Mouse (Mus musculus): ENCODE measurements around the gene Ly6g6d. TPM values are rescaled to one million over a fixed set of nuclear protein-coding genes. Genes with fewer than 3 reads are reported as not detected.
"Not testable (repeated sequence)": the region's sequence is repeated elsewhere in the genome, so short reads cannot be mapped to it uniquely, and the experiment has no call there.

Ly6g6d gene
- polyA plus RNA-seq, 1 experiment from 2014 or later = 7.0 TPM

DNA sequence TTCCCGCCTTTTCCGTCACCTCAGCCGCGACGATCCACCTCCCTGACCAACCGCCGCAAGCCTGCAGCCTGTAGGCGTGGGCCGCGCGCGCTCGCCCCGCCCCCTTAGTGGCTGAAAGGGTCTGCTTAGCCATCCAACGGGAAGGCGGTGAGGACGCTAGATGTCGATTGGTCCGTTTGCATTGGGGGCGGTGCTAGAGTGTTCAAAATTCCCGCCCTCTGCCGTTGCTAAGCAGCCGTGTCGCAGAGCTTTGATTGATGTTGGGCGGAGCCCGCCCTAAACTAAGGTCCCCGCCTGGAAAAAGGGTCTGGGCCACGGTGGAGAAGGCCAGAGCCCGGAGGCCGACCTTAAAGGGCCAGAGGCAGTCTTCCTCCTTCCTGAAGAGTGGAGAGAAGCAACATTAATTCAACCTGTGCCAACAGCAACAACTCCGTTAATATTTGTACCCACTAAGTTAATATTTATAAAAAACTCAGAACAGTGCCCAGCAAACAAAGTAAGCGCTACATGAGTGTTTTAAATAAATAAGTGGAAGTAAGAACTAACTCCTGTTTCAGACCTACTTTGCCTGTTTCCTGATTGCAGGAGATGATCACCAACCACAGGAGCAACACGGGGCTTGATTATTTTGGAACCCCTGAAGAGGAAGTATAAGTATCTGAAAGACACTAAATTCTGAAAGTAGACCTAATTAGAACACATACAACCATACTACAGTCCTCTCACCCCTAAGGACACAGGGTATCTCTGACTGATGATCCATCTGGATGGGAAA, 31.0 kb downstream of the Ly6g6d start, which contains the start of gene Msh5:
Gene Msh5, minus strand, starts transcription at position 65 of the 775 bp plus-strand sequence.
- Histone ChIP-seq H3K9me3 (ENCODE audit: control insufficient read depth, low read length) (no peaks in the 10 kb centered on the region), H3K9ac (ENCODE audit: low read length) (peak within 1 kb of the TSS; percentile 97), H3K4me2 (ENCODE audit: low read depth, low read length) (peak within 1 kb of the TSS; percentile 99), H3K27me3 (ENCODE audit: control insufficient read depth, insufficient read depth, low read depth, low read length) (no peaks in the 10 kb centered on the region), H3K27ac (ENCODE audit: low read length) (peak within 1 kb of the TSS; percentile 99), H3K4me1 (replicated peaks; ENCODE audit: control insufficient read depth, insufficient read depth, low read length) (peaks cover 38% of the 10 kb centered on the region), H3K4me3 (ENCODE audit: low read length) (peak within 1 kb of the TSS; percentile 72), H3K36me3 (ENCODE audit: control insufficient read depth, insufficient read depth, low read length) (no peaks in the 10 kb centered on the region)
- WGBS = 1% methylated on average over 33 of the region's 33 CpGs
- peak; percentile 93 for ATAC-seq (ENCODE audit: low read depth)

DNA sequence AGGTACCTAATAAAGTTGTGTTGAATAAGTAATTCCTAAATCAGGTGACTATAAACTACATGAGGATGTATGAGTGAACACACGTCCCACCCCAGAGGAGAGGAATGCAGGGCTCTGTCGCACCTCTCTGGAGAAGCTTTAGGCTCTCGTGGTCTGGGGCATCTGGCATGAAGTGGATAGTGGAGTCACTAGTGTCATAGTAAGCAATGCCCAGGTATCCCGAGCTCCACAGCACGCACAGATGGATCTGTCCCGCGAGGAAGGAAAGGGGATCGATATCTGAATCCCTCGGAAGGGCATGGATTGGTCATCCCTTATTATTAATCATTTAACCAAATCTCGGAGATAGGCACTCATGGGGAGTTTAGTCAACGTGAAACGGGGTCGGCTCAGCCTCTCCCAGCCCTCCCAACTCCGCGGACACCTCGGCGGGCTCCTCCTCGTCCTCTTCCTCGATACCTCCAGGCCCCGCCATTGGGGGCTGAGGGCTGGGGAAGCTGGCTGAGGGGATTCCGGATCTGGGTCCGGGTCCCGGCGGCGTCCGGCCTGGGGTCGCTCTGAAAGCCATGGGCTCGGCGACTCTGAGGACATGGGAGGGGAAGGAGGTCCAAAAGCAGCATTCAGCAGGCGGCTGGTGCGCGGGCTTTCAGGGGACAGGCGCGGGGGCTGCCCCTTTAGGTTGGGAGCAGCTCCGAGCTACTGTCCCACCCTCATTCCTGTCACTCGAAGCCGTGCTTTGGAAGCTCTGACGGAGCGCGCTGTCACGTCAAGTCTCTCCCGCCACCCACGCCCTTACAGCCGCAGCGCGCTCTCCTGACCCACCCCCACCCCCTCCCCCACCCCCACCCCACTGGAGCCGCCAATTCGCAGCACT, 31.8 kb downstream of the Ly6g6d start:
- H3K4me1 ChIP-seq (replicated peaks; ENCODE audit: control insufficient read depth, insufficient read depth, low read length) = peaks cover 37% of the 10 kb centered on the region

DNA sequence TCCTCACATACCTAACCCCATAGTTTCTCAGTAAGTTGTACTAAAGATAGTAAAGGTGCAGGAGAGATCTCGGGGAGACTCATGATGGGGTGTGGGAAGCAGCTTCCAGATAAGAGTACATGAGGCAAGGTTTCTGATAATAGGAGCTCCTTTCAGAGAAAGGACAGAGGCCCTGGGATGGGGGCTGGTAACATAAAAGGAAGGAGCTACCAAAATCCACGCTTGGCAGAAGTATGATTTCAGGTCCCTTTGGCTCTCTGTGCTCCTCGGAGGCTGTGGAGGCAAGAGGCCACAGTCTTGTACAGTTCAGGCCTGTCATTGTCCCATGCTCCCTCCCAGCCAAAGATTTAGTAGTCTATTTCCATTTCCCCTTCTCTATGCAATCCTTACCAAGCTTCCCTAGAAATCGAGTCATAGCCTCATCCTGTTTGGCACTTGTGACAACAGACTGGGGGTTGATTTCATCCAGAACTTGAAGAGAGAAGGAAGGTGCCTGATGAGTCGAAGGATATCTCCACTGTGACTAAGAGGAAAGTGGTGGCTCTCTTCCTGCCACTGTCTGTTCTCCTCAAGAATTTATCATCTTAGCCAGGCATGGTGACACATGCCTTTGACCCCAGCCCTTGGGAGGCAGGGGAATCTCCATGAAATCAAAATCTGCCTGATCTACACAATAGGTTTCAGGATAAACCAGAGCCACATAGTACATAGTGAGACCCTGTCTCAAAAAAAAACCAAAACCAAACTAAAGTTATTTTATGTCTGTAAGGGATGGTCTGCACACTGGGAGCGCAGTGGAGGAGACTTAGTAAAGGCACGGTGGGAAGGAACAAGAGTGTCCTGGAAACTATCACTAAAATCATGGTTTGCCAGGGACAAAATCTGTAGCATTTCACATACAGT, 32.7 kb downstream of the Ly6g6d start:
- H3K4me2 ChIP-seq (ENCODE audit: low read depth, low read length) = peak overlapping the region; percentile 99

More for the DNA sequence above, 31.8 kb downstream of the Ly6g6d start:
- no peaks in the 10 kb centered on the region for H3K9me3 ChIP-seq (ENCODE audit: control insufficient read depth, low read length)
- no peak; the same call in 1 of the 2 replicates for ATAC-seq (ENCODE audit: low read depth)
- H3K4me2 ChIP-seq (ENCODE audit: low read depth, low read length) = peak overlapping the region; percentile 99
- no peaks in the 10 kb centered on the region for H3K36me3 ChIP-seq (ENCODE audit: control insufficient read depth, insufficient read depth, low read length)
- peak overlapping the region; percentile 99 for H3K27ac ChIP-seq (ENCODE audit: low read length)
- no peaks in the 10 kb centered on the region for H3K27me3 ChIP-seq (ENCODE audit: control insufficient read depth, insufficient read depth, low read depth, low read length)
- H3K4me3 ChIP-seq (ENCODE audit: low read length) = peak overlapping the region; percentile 72
- WGBS = 2% methylated on average over 46 of the region's 48 CpGs
- peak overlapping the region; percentile 97 for H3K9ac ChIP-seq (ENCODE audit: low read length)

DNA sequence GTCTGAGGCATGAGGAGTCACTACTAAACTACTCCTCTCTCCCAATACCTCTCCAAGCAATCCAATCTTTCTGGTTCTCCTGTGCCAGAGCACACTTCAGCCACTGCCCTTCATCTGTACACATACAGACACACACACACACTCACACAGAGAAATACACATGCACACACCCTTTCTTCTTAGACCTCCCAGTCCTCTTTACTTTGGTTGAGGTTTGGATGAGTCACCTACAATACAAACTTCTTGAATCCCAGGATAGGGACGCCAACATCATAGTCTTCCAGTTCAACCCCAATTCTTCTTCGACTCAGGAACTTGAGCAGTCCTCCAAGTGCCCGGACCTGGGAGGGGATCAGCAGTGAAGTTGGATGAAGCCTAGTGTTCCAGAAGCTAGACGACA, 34.1 kb downstream of the Ly6g6d start:
- Histone ChIP-seq H3K4me1 (replicated peaks; ENCODE audit: control insufficient read depth, insufficient read depth, low read length) (peaks cover 26% of the 10 kb centered on the region), H3K9ac (ENCODE audit: low read length) (no peak overlapping the region), H3K27ac (ENCODE audit: low read length) (peak overlapping the region; percentile 11), H3K36me3 (ENCODE audit: control insufficient read depth, insufficient read depth, low read length) (no peaks in the 10 kb centered on the region), H3K27me3 (ENCODE audit: control insufficient read depth, insufficient read depth, low read depth, low read length) (no peaks in the 10 kb centered on the region), H3K9me3 (ENCODE audit: control insufficient read depth, low read length) (no peaks in the 10 kb centered on the region), H3K4me3 (ENCODE audit: low read length) (no peak overlapping the region), H3K4me2 (ENCODE audit: low read depth, low read length) (no peak overlapping the region)
- ATAC-seq (ENCODE audit: low read depth) = no peak
- WGBS = 67% methylated on average over 4 of the region's 4 CpGs

More for the DNA sequence above, 32.7 kb downstream of the Ly6g6d start:
- Histone ChIP-seq H3K9me3 (ENCODE audit: control insufficient read depth, low read length) (no peaks in the 10 kb centered on the region), H3K27ac (ENCODE audit: low read length) (peak overlapping the region; percentile 99), H3K4me3 (ENCODE audit: low read length) (peak overlapping the region; percentile 72), H3K27me3 (ENCODE audit: control insufficient read depth, insufficient read depth, low read depth, low read length) (no peaks in the 10 kb centered on the region), H3K9ac (ENCODE audit: low read length) (peak overlapping the region; percentile 97), H3K4me1 (replicated peaks; ENCODE audit: control insufficient read depth, insufficient read depth, low read length) (peaks cover 37% of the 10 kb centered on the region), H3K36me3 (ENCODE audit: control insufficient read depth, insufficient read depth, low read length) (no peaks in the 10 kb centered on the region)
- no peak for ATAC-seq (ENCODE audit: low read depth)
- WGBS = 74% methylated on average over 7 of the region's 7 CpGs

DNA sequence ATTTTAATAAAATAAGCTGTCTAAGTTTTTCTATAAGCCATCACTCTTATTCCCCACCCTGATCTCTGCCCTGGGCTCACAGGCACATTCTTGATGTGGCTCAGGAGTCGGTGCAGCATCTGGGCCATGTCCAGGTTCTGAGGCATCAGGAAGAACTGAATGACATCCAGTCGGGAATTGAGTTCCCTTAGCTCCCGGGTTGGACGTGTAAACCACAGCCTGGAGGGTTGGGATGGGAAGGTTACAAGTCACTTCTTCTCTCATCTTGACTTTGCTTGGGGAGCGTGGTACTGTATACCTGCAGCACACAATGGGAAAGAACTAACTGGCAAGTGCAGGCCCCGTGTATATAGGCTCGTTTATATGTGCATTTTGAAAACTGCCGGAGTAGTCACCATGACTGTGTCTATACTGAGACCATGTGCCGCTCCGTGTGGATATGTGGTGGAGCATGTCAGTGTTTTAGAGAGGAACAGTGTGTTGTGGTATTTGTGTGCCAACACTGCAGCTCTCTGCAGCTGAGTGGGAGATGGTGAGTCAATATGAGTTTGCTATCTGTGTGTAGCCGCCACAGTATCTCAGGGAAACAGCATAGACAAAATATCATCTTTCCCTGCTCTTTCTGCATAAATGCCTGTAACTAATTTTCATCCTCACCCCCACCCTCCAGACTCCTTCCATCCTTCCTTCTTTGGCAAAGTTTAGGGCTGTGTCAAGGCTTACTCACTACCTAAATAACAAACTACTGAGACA, 38.6 kb downstream of the Ly6g6d start:
- Histone ChIP-seq H3K27me3 (ENCODE audit: control insufficient read depth, insufficient read depth, low read depth, low read length) (no peaks in the 10 kb centered on the region), H3K27ac (ENCODE audit: low read length) (no peak overlapping the region), H3K9me3 (ENCODE audit: control insufficient read depth, low read length) (no peaks in the 10 kb centered on the region), H3K4me3 (ENCODE audit: low read length) (no peak overlapping the region), H3K36me3 (ENCODE audit: control insufficient read depth, insufficient read depth, low read length) (no peaks in the 10 kb centered on the region), H3K9ac (ENCODE audit: low read length) (no peak overlapping the region), H3K4me2 (ENCODE audit: low read depth, low read length) (no peak overlapping the region), H3K4me1 (replicated peaks; ENCODE audit: control insufficient read depth, insufficient read depth, low read length) (peaks cover 4% of the 10 kb centered on the region; the same call in 1 of the 2 replicates)
- WGBS = 80% methylated on average over 11 of the region's 11 CpGs
- ATAC-seq (ENCODE audit: low read depth) = no peak

DNA sequence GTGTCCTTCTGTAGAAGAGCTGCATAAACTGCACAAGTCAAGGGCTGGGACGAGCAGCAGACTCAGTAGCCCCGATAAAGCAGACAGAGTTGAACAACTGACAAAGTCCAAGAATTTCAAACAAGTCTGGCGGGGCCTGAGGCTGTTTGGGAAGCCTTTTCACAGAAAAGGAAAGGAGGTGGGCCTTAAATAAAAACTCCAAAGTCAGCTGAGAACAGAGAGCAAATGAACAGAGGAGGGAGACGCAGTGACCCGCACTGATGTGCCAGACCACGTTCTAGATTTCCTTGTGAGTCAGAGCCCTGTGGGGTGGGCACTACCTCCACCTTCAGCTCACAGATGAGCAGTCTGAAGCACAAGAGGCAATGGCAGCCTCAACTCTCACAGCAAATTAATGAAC, 43.0 kb downstream of the Ly6g6d start:
- WGBS = 70% methylated on average over 6 of the region's 6 CpGs
- no peak overlapping the region for H3K4me2 ChIP-seq (ENCODE audit: low read depth, low read length)
- no peak overlapping the region for H3K4me3 ChIP-seq (ENCODE audit: low read length)

DNA sequence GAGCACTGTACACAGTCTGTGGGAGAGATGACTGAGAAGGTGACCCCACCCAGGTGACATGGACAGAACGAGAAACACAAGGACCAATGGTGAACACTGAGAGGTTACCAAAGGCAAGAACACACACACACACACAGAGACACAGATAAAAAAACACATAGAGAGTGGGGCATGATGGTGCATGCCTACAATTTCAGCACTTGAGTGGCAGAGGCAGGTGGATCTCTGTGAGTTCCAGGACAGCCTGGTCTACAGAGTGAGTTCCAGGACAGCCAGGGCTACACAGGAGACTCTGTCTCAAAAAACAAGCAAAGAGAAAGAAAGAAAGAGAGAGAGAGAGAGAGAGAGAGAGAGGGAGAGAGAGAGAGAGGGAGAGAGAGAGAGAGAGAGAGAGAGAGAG, 44.2 kb downstream of the Ly6g6d start:
- H3K4me1 ChIP-seq (replicated peaks; ENCODE audit: control insufficient read depth, insufficient read depth, low read length); H3K36me3 ChIP-seq (ENCODE audit: control insufficient read depth, insufficient read depth, low read length); H3K27me3 ChIP-seq (ENCODE audit: control insufficient read depth, insufficient read depth, low read depth, low read length); H3K4me3 ChIP-seq (ENCODE audit: low read length); ATAC-seq (ENCODE audit: low read depth); H3K9me3 ChIP-seq (ENCODE audit: control insufficient read depth, low read length); H3K4me2 ChIP-seq (ENCODE audit: low read depth, low read length); H3K27ac ChIP-seq (ENCODE audit: low read length); H3K9ac ChIP-seq (ENCODE audit: low read length): not testable (repeated sequence)
- 53% methylated on average over 1 of the region's 1 CpGs for WGBS

More for the DNA sequence above, 43.0 kb downstream of the Ly6g6d start:
- H3K27ac ChIP-seq (ENCODE audit: low read length) = no peak overlapping the region
- H3K4me1 ChIP-seq (replicated peaks; ENCODE audit: control insufficient read depth, insufficient read depth, low read length) = no peaks in the 10 kb centered on the region
- H3K27me3 ChIP-seq (ENCODE audit: control insufficient read depth, insufficient read depth, low read depth, low read length) = no peaks in the 10 kb centered on the region
- ATAC-seq (ENCODE audit: low read depth) = no peak
- H3K9me3 ChIP-seq (ENCODE audit: control insufficient read depth, low read length) = no peaks in the 10 kb centered on the region
- H3K9ac ChIP-seq (ENCODE audit: low read length) = no peak overlapping the region
- H3K36me3 ChIP-seq (ENCODE audit: control insufficient read depth, insufficient read depth, low read length) = no peaks in the 10 kb centered on the region

DNA sequence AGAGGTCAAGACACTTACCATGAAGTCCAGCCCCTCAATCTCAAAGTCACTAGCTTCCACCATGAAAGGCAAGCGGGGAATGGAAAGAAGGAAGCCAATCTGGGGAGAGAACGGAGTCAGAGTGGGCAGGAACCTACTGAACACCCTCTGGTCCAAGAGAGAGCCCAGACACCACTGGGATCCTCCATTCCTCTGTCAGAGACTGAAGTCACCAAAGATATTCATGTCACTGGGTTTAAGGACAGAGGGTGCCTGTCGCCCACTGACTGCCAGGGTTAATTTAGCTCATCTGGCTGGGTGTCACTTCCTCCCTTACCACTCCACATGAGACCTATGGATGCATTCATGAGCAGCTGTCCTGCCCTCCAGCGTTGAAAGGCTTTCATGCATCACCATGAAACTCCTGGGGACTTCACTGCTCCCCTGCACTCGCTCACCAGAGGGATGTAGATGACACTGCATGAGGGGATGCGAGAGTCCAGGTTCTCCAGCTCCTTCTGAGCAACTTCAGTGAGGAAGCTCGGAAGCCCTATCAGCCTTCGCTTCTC, 45.5 kb downstream of the Ly6g6d start:
- H3K27ac ChIP-seq (ENCODE audit: low read length) = no peak overlapping the region
- H3K4me3 ChIP-seq (ENCODE audit: low read length) = no peak overlapping the region
- peaks cover under 1% of the 10 kb centered on the region for H3K4me1 ChIP-seq (replicated peaks; ENCODE audit: control insufficient read depth, insufficient read depth, low read length)
- 60% methylated on average over 8 of the region's 8 CpGs for WGBS
- H3K4me2 ChIP-seq (ENCODE audit: low read depth, low read length) = no peak overlapping the region
- no peaks in the 10 kb centered on the region for H3K9me3 ChIP-seq (ENCODE audit: control insufficient read depth, low read length)
- H3K36me3 ChIP-seq (ENCODE audit: control insufficient read depth, insufficient read depth, low read length) = no peaks in the 10 kb centered on the region
- no peaks in the 10 kb centered on the region for H3K27me3 ChIP-seq (ENCODE audit: control insufficient read depth, insufficient read depth, low read depth, low read length)
- no peak overlapping the region for H3K9ac ChIP-seq (ENCODE audit: low read length)
- no peak for ATAC-seq (ENCODE audit: low read depth)
